In genomic region chr8:119433582-119434174, GRCm38 (mm10) we compare ENCODE assay signal across 14 mouse cellular contexts. TPM values are rescaled to one million over a fixed set of nuclear protein-coding genes. Genes with fewer than 3 reads are reported as not detected.
A peak's percentile ranks its signal among the peaks of the same experiment; 100 is the strongest.
DNase-seq lines count a peak whose midpoint lies in the region; TF ChIP-seq lines count a peak whose summit lies in the region.
"Had no signal": no experiment of that assay in that cellular context is flagged by ENCODE, and none has a peak within 500 bp of the region (broad histone marks: within the 10 kb centered on the region; RNA-seq: fewer than 3 reads in every experiment).

Gene Osgin1 (plus strand): TSS chr8:119434124.

- H3K4me1 ChIP-seq in liver, adult 2 months (ENCODE audit: control insufficient read depth, insufficient read depth, low read length): peaks cover 59% of the 10 kb centered on the region

- no peak within 1 kb of the TSS for H3K4me3 ChIP-seq in liver, adult 2 months (ENCODE audit: insufficient read depth, low read depth, low read length)
- H3K4me3 ChIP-seq in myocyte: no peak within 1 kb of the TSS
- H3K4me3 ChIP-seq: limb, embryonic 12.5 days had no signal

- H3ac ChIP-seq in myocyte (ENCODE audit: control insufficient read depth, insufficient read length): no peak within 1 kb of the TSS

- H3K36me3 ChIP-seq in liver, adult 2 months (ENCODE audit: control insufficient read depth, insufficient read depth, low read length): no peaks in the 10 kb centered on the region
- no peaks in the 10 kb centered on the region for H3K36me3 ChIP-seq in myocyte (ENCODE audit: control insufficient read depth, insufficient read depth)
- H3K36me3 ChIP-seq: limb, embryonic 12.5 days had no signal

- H3K27ac ChIP-seq in liver, adult 2 months (replicated peaks; ENCODE audit: insufficient read depth, low read depth, low read length): peak within 1 kb of the TSS; percentile 78
- H3K27ac ChIP-seq: limb, embryonic 12.5 days had no signal

- no peak within 1 kb of the TSS for H3K4me2 ChIP-seq in myocyte (ENCODE audit: low read depth)
- H3K4me2 ChIP-seq: heart, embryonic 11.5 days; limb, embryonic 12.5 days had no signal

- peak within 1 kb of the TSS; percentile 38 for H3K9ac ChIP-seq in liver, adult 2 months (ENCODE audit: low read depth, low read length)
- H3K9ac ChIP-seq: limb, embryonic 12.5 days had no signal

- peaks cover 8% of the 10 kb centered on the region for H3K79me2 ChIP-seq in liver, adult 2 months (ENCODE audit: control insufficient read depth, insufficient read depth, low read length)
- H3K79me2 ChIP-seq in myocyte (ENCODE audit: control insufficient read depth, insufficient read depth): peaks cover 17% of the 10 kb centered on the region

- no peak for TF ChIP-seq CTCF in liver, adult 2 months (IDR thresholded peaks at IDR 0.05; ENCODE audit: low read depth, low read length)

- 50% methylated on average over 13 of the region's 13 CpGs for WGBS in liver, adult 2 months

- DNase-seq in liver, adult 2 months (ENCODE audit: extremely low read depth, low read depth, low spot score): no peak
- DNase-seq in liver: no peak
- no peak for DNase-seq in adrenal gland, postnatal 10 days
- no peak for DNase-seq in gonadal fat pad, adult 2 months (ENCODE audit: low read depth)
- DNase-seq in layer of hippocampus, postnatal 10 days (ENCODE audit: low spot score in 2 of 2): no peak
- DNase-seq in urinary bladder, postnatal 4 days (ENCODE audit: low spot score in 2 of 2): no peak
- DNase-seq: cerebellum, postnatal 10 days; heart, postnatal 4 days; kidney, adult 18-20 months; layer of hippocampus, adult 9-11 months; right cerebral cortex, postnatal 14 days had no signal

- H3K27me3 ChIP-seq in liver, adult 2 months (ENCODE audit: control insufficient read depth, insufficient read depth, low read length): no peaks in the 10 kb centered on the region
- no peaks in the 10 kb centered on the region for H3K27me3 ChIP-seq in myocyte (ENCODE audit: control insufficient read depth, insufficient read depth, insufficient read length)
- H3K27me3 ChIP-seq: limb, embryonic 12.5 days had no signal

- no peak for TF ChIP-seq POLR2A in liver, adult 2 months (IDR thresholded peaks at IDR 0.05; ENCODE audit: extremely low read depth, insufficient read depth, low read length)
- TF ChIP-seq POLR2A in myocyte (IDR thresholded peaks at IDR 0.05; ENCODE audit: insufficient read length, low read depth): no peak

TF ChIP-seq in myocyte, 11 proteins besides CTCF, POLR2A, EP300 and RAD21:
- TF ChIP-seq POLR2AphosphoS2 (IDR thresholded peaks at IDR 0.05; ENCODE audit: insufficient read length, low read depth) (no peak), MYOG (IDR thresholded peaks at IDR 0.05; ENCODE audit: control insufficient read depth in 1 of 3, insufficient read depth in 1 of 3, insufficient read length in 2 of 3, low read depth in 2 of 3) (no peak), E2F4 (IDR thresholded peaks at IDR 0.05; ENCODE audit: insufficient read depth) (no peak)

RNA-seq across cellular contexts. Expression of gene Osgin1, which starts in this region (rescaled TPM):
- 9.6 and 33.0 TPM in 2 replicates for total RNA-seq in liver, adult 2 months (2014; rRNA removed)
- polyA plus RNA-seq in liver, adult 2 months (2012; rRNA removed): 211 and 649 TPM in 2 replicates
- 10 to 100 TPM; 72.1 to 81.4 TPM for total RNA-seq in adrenal gland, postnatal 10 days (2021)
- 20.6 and 31.2 TPM in 2 replicates for polyA plus RNA-seq in gonadal fat pad, adult 2 months (2012; rRNA removed)
- polyA plus RNA-seq in myocyte (2012; fragmentation: generic; extraction: Trizol): 14.3 TPM
- under 1 TPM; 0.25 to 0.33 TPM for total RNA-seq in layer of hippocampus, postnatal 10 days (2021)
